Mouse (Mus musculus): ENCODE measurements around the gene Gdap2.

DNA sequence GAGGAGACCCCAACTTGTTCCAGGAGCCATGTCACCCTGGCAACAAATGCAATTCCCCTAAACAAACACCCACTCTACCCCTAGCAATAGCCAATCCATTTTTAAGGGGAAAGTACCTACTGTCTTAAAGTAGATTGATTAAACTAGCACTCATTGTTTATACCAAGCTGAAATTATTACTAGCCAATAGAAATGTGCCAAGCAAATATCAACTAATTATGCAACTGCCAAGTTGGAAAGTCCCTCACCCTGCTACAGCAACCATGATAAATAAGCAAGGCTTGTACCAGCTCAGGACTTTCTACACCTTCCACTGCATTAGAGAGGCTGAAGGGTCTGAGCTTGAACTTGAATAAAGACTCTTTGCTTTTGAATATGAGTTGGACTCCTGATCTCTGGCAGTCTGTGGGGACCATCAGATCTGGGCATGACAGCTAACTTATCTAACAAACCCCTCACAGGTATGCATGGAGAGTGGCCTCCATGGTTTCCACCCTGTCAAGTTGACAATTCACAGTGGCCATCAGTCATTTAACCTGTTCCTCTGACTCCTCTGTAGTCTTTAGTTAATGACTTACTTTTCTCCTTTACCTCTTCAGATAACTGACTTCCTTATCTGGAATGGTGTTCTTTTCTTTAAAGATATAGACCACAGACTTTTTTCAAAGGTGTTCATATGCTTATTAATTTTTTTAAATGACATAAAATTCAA is 74.7 kb downstream of the Gdap2 start:
- no peak for TF ChIP-seq GATA1 (IDR thresholded peaks at IDR 0.05; ENCODE audit: low read length)
- no peak for TF ChIP-seq TAL1 (IDR thresholded peaks at IDR 0.05; ENCODE audit: low read length)
